Mouse (Mus musculus) inflammation-experienced regulatory T-cells, adult 6 months (primary cell): ENCODE data around the gene Nell1. TPM values are rescaled to one million over a fixed set of nuclear protein-coding genes. Genes with fewer than 3 reads are reported as not detected.

Experiments used
- ATAC-seq: one replicate; pipeline ENCODE4 v1.8.0; 2017
- polyA plus RNA-seq, 3 experiments: library from polyadenylated mRNA; unstranded; fragments of 100-300 nt; shearing (Covaris generic); gene quantifications; one replicate each; pipeline ENCODE4 v1.2.1; 2017

The Nell1 gene
- polyA plus RNA-seq, 3 experiments from 2014 or later = not detected

GRCm38 (mm10) chr7:50573841-50574240 is 599.2 kb downstream of the Nell1 start:
- no peak for ATAC-seq

DNA sequence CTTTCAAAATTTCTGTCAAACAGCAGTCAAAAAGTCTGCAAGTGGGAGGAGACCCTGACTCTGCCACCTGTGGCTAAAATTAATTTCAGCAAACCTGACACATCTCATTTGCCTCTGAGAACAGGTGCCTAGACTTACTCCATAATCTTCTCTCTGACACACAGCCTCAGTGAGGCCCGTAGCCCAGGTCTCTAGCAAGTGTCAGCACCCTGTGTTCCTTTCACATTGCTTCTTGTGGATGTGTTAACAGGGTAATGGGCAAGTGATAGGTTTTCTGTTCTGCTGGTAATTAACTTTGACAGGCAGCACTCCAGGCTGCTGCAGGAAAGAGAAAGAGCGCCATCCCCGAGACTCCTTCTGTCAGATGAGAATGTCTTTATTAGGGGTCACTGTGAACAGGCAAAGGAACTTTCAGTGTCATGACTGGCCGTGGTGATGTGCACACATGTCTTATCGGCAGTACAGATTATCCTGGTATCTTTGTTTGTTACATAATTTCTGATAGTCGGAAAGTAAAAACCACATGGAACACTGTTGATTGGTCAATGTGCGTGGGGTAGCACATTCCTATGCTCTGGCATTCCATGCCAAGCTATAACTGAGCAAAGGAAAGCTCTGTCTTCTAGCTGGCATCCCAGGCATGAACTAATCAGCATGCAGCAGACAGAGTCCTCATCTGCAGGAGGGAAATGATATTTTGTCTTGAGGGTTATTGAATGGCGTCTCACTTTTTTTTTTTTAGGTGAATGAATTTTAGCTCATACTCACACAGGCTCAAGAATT is 614.2 kb downstream of the Nell1 start:
- ATAC-seq = no peak

GRCm38 (mm10) chr7:50598890-50599289 is 624.2 kb downstream of the Nell1 start, which contains the start of gene 4933405O20Rik:
4933405O20Rik (plus strand) TSS chr7:50599190.
- no peak for ATAC-seq

DNA sequence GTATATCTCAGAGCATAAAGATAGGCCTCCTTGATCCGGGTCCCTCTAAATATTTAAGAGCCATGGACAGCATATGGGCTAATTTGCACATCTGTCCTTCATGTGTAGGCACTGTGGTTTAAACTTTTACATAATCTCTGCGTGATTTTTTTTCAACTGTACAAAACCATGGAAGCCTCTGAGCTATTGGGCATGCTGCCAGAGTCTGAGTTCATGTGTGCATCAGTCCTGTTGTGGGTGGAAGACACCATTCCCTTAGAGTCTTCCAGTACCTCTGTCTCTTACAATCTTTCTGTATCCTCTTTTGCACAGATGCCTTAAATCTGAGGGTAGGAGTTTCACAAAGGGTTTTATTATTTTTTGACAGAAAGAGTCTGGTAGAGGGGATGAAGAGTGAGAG is 639.4 kb downstream of the Nell1 start:
- no peak for ATAC-seq

- no peak for ATAC-seq
Measured at GRCm38 (mm10) chr7:50629186-50629585, 654.5 kb downstream of the Nell1 start.

DNA sequence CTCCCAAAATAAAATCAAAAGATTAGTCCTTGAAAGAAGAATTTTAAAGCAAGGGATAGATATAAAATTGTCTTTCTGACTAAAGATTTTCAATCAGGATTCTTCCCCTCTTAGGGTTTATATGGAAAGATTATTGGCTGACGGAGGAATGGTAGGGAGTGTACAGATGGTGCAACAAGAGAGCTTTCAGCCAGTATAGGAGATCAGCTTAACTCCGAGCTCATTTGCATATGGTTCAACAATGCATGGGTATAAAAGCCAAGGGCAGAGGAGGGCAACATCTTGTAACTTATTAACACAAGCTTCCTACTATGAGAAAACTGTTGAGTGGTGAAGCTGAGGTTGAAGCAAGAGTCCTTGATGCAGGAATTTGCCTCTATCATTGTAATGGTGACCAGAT is 658.5 kb downstream of the Nell1 start:
- no peak for ATAC-seq

GRCm38 (mm10) chr7:50672266-50672665 is 697.6 kb downstream of the Nell1 start:
- ATAC-seq = no peak

GRCm38 (mm10) chr7:50675444-50675843 is 700.8 kb downstream of the Nell1 start:
- no peak for ATAC-seq

- no peak for ATAC-seq
Measured at GRCm38 (mm10) chr7:50677511-50677910, 702.8 kb downstream of the Nell1 start.

DNA sequence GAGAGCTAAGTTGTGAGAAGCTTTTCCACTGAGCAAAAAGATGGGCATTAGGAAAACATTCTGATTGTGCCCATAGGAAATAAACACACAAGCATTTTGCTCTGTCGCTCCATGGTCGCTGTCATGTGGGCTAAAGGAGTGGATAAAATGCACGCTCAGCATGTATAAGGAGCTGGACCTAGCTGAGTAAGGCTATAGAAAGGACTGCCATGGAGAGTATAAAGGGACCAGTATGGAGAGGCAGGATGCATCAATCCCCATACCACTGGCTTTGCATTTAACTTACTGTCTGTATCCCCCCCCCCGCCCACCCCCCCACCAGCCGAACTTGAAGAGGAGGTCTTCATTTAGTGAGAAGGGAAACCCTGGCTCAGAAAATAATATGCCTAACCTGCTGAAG is 711.7 kb downstream of the Nell1 start:
- no peak for ATAC-seq

DNA sequence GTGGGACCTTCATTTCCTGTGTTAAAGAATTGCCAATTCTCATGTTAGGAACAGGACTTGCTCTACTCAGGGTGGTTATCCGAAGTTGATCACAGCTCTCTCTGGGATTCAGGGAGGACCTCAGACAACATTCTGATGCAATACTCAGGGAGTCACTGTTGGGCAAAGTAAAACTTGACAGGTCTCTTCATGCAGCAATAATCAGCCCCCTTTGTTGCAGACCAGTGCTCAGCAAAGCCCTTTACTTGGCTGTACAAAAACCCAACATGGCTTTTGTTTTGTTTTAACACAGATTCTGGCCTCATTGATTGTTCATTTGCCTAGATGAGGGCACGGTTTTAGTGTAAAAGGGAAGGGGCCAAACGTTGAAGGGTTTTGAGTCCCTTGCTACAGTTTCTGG is 750.5 kb downstream of the Nell1 start:
- no peak for ATAC-seq

DNA sequence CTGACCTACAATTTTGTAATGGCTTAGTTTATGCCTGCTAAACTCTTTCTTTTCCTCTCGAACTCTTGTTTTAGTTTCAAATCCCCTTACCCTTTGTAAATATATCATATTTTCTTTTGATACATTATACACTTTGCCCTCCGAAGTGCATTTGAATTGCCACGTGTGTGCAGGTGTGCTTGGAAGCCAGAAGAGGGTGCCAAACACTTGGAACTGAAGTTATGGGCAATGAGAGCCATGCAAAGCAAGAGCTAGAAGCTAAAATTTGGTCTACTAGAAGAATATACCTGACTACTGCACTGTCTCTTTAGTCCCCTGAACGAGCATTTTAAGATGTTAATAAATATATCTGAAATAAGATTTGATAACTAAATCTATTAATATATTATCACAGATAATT is 756.3 kb downstream of the Nell1 start:
- ATAC-seq = no peak

DNA sequence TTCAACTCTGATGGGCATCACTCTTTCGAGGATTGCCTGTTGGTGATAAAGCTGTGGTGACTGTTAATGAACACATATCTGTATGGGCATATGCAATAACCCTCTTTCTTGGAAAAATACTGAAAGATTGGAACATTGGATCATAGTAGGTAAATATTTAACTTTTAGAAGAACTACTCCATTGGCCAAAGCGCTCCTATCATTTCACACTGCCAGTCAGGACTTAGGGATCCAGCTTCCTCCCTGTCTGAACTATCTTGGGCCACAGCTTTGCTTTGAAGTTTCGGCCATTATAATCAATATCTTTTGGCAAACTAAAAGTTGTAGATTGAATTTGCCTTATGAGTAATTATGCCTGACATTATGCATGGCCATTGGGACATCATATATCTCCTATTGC is 780.9 kb downstream of the Nell1 start:
- ATAC-seq = no peak

DNA sequence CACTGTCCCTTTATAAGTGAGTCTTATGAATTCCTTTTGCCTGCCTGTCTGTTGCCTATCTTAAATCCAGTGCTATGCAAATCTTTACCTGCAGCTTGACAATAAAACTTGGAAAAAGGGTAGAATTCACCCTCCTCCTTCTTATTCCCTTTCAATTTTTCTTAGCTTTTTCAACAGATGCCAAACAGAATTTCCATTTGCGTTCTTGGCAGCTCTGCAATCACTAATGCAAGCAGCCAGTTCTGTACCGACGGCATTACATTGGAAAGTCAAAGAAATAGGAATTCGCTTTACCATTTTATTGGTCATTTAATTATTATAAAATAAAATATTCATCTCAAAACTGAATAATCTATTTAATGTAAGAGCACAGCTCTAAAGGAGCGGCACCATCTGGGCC is 781.7 kb downstream of the Nell1 start:
- no peak for ATAC-seq

- ATAC-seq = no peak
Measured at GRCm38 (mm10) chr7:50773516-50773915, 798.9 kb downstream of the Nell1 start.

- ATAC-seq = no peak
Measured at GRCm38 (mm10) chr7:50781105-50781504, 806.4 kb downstream of the Nell1 start.

GRCm38 (mm10) chr7:50783652-50784051 is 809.0 kb downstream of the Nell1 start:
- no peak for ATAC-seq

GRCm38 (mm10) chr7:50826180-50826579 is 851.5 kb downstream of the Nell1 start:
- no peak for ATAC-seq

GRCm38 (mm10) chr7:50832799-50833198 is 858.1 kb downstream of the Nell1 start:
- ATAC-seq = no peak

DNA sequence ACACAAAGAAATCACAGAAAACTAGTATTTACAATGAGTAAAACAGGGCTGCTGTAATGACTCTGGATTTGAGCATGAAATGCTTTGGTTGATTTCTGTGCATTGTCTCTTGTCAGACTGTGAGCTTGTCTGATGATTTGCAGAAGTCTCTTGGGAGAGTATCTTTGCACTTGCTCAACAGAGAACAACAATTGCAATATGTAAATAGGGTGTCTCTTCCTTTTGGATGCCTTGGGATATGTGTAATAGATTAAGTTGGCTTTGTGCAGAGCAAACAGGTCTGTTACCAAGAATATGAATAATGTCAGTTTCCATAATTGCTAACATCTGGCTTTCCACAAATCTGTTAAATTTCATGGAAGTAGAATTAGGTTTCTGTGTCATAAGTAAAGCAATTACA is 868.0 kb downstream of the Nell1 start:
- ATAC-seq = no peak

DNA sequence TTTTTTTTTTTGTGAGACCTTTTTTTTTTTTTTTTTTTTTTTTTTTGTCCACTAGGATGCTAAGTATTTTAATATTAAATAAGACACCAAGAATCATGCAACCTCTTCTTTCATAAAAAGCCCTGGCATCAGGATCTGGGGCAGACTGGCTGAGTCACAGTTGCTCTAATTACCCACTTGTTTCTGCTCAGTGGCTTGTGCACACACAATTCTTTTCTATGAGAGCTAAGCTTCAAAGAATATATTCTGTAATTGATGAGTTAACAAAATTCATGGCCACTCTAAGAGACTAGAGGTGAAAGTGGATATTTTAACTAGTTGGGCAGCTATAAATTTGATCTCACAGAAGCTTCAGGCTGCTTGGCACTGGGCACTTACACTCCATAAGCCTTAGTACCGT is 873.3 kb downstream of the Nell1 start:
- ATAC-seq = no peak

DNA sequence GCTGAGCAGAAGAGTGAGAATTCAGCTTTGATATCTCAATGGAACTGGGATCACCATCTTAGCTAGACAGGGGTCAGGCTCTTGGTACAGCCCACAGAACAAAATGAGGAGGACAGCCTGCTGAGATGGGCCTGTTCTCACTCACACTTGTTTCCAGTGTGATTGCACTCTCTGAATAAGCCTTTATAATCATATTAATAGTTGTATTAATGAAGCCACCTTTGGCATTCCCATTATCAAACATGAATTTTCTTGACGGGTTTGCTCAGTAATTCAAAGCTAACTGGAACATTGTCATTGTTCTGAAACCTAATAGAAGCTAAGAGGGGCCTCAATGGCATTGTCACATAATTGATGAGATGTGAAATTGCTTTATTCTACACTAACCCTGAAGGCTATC is 875.6 kb downstream of the Nell1 start:
- ATAC-seq = no peak

GRCm38 (mm10) chr7:50870181-50870580 is 895.5 kb downstream of the Nell1 start:
- ATAC-seq = no peak

GRCm38 (mm10) chr7:50887625-50888024 is 913.0 kb downstream of the Nell1 start:
- no peak for ATAC-seq

DNA sequence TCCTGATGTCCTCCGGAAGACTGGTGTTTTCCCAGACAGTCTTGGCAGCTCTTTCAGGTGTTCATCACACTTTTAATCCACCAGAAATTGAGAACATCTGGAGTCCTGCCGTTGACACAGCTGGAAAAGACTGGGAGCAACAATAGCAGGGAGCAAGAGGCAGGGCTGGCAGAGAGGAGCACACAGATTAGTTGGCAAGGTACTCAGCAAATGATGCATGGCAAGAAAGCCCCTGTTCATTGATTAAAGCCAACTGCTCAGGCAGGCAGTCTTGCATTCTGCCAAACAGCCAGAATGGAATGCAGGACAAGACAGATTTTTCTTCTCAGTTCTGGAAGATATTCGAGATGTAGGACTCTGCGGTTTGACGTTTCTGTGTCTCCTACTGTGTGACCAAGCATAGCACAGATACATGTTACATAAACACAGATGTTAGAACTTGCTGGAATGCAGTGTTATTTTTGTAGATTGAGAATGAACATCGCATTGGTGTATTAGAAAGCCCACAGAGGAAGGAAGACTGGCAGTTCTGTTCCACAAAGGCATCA is 925.0 kb downstream of the Nell1 start:
- no peak for ATAC-seq
